Mouse (Mus musculus) thymus, postnatal 25 days (tissue): ENCODE measurements around the gene Ftl1-ps1.
A peak's percentile ranks its signal among the peaks of the same experiment; 100 is the strongest.

Experiments used
- DNase-seq: peaks from one replicate; pipeline ENCODE4 v3.0.0; 2022

The Ftl1-ps1 gene

GRCm38 (mm10) chr13:74399298-74399839 lies at the start of gene Ftl1-ps1:
Gene Ftl1-ps1, plus strand, starts transcription at chr13:74399694.
- DNase-seq = no peak

GRCm38 (mm10) chr13:74350435-74350906 lies 49.0 kb upstream of the Ftl1-ps1 start:
- DNase-seq = no peak

GRCm38 (mm10) chr13:74356491-74356890 lies 43.0 kb upstream of the Ftl1-ps1 start:
- no peak for DNase-seq

- no peak for DNase-seq
These were observed 37.3 kb upstream of the Ftl1-ps1 start for GRCm38 (mm10) chr13:74362218-74362617.

- no peak for DNase-seq
These were observed 36.2 kb upstream of the Ftl1-ps1 start for GRCm38 (mm10) chr13:74363176-74363858.

GRCm38 (mm10) chr13:74363859-74364235 lies 35.6 kb upstream of the Ftl1-ps1 start, which contains the start of gene Lrrc14b:
Gene Lrrc14b, minus strand, starts transcription at chr13:74364005.
- no peak for DNase-seq

- DNase-seq = no peak
These were observed 17.8 kb upstream of the Ftl1-ps1 start for GRCm38 (mm10) chr13:74381533-74382276.

GRCm38 (mm10) chr13:74382289-74382688 lies 17.2 kb upstream of the Ftl1-ps1 start:
- DNase-seq = no peak

- no peak for DNase-seq
These were observed 9.8 kb upstream of the Ftl1-ps1 start for GRCm38 (mm10) chr13:74389730-74390129.

GRCm38 (mm10) chr13:74390371-74390990 lies 9.0 kb upstream of the Ftl1-ps1 start, which contains the start of gene Zfp72:
Gene Zfp72, minus strand, starts transcription at chr13:74390836.
- DNase-seq = peak; percentile 69

GRCm38 (mm10) chr13:74391156-74391555 lies 8.3 kb upstream of the Ftl1-ps1 start:
- no peak for DNase-seq

GRCm38 (mm10) chr13:74439895-74440294 lies 40.4 kb downstream of the Ftl1-ps1 start:
- no peak for DNase-seq
